Mouse (Mus musculus): ENCODE measurements around the gene Fbxl22. TPM values are rescaled to one million over a fixed set of nuclear protein-coding genes. Genes with fewer than 3 reads are reported as not detected.

Fbxl22 gene
- polyA plus RNA-seq, 1 experiment from 2014 or later = 30.8 TPM

- 70% methylated on average over 6 of the region's 6 CpGs for WGBS
- Histone ChIP-seq H3K9me3 (ENCODE audit: control insufficient read depth, low read length) (no peaks in the 10 kb centered on the region), H3K9ac (ENCODE audit: low read length) (no peak overlapping the region), H3K4me2 (replicated peaks; ENCODE audit: low read depth) (no peak overlapping the region), H3K4me1 (replicated peaks; ENCODE audit: control insufficient read depth, insufficient read depth) (peaks cover 4% of the 10 kb centered on the region; the same call in 1 of the 2 replicates), H3K27me3 (ENCODE audit: control insufficient read depth, insufficient read depth, low read length) (no peaks in the 10 kb centered on the region), H3K4me3 (ENCODE audit: low read depth, low read length) (no peak overlapping the region), H3K27ac (replicated peaks) (peak overlapping the region; percentile 49; the same call in 1 of the 2 replicates), H3K36me3 (ENCODE audit: control insufficient read depth, insufficient read depth, low read length) (peaks cover 23% of the 10 kb centered on the region)
- TF ChIP-seq CTCF (IDR thresholded peaks at IDR 0.05; ENCODE audit: low read depth) (no peak), EP300 (optimal IDR thresholded peaks at IDR 0.05) (no peak)
- ATAC-seq (ENCODE audit: low FRiP score, low TSS enrichment) (no peak), DNase-seq (ENCODE audit: low spot score) (no peak)
Observed at GRCm38 (mm10) chr9:66516296-66516940, 2.0 kb upstream of the Fbxl22 start.

GRCm38 (mm10) chr9:66515680-66516210 lies 1.4 kb upstream of the Fbxl22 start:
- Histone ChIP-seq H3K9me3 (ENCODE audit: control insufficient read depth, low read length) (no peaks in the 10 kb centered on the region), H3K4me2 (replicated peaks; ENCODE audit: low read depth) (no peak overlapping the region), H3K9ac (ENCODE audit: low read length) (no peak overlapping the region), H3K27me3 (ENCODE audit: control insufficient read depth, insufficient read depth, low read length) (no peaks in the 10 kb centered on the region), H3K4me3 (ENCODE audit: low read depth, low read length) (no peak overlapping the region), H3K4me1 (replicated peaks; ENCODE audit: control insufficient read depth, insufficient read depth) (peaks cover 4% of the 10 kb centered on the region; the same call in 1 of the 2 replicates), H3K36me3 (ENCODE audit: control insufficient read depth, insufficient read depth, low read length) (peaks cover 20% of the 10 kb centered on the region), H3K27ac (replicated peaks) (peak overlapping the region; percentile 45; the same call in 1 of the 2 replicates)
- no peak for DNase-seq (ENCODE audit: low spot score)
- 79% methylated on average over 10 of the region's 10 CpGs for WGBS
- TF ChIP-seq CTCF (IDR thresholded peaks at IDR 0.05; ENCODE audit: low read depth) (no peak), EP300 (optimal IDR thresholded peaks at IDR 0.05) (no peak)
- ATAC-seq (ENCODE audit: low FRiP score, low TSS enrichment) = no peak

- no peak overlapping the region for H3K4me2 ChIP-seq (replicated peaks; ENCODE audit: low read depth)
- no peaks in the 10 kb centered on the region for H3K27me3 ChIP-seq (ENCODE audit: control insufficient read depth, insufficient read depth, low read length)
- peak overlapping the region; percentile 98 for H3K27ac ChIP-seq (replicated peaks)
- no peak for DNase-seq (ENCODE audit: low spot score)
- TF ChIP-seq EP300 (optimal IDR thresholded peaks at IDR 0.05) = no peak
- TF ChIP-seq CTCF (IDR thresholded peaks at IDR 0.05; ENCODE audit: low read depth) = no peak
- H3K4me3 ChIP-seq (ENCODE audit: low read depth, low read length) = no peak overlapping the region
- 39% methylated on average over 2 of the region's 2 CpGs for WGBS
- peaks cover 4% of the 10 kb centered on the region; the same call in 1 of the 2 replicates for H3K4me1 ChIP-seq (replicated peaks; ENCODE audit: control insufficient read depth, insufficient read depth)
- H3K9ac ChIP-seq (ENCODE audit: low read length) = no peak overlapping the region
- ATAC-seq (ENCODE audit: low FRiP score, low TSS enrichment) = no peak
- no peaks in the 10 kb centered on the region for H3K9me3 ChIP-seq (ENCODE audit: control insufficient read depth, low read length)
- peaks cover 20% of the 10 kb centered on the region for H3K36me3 ChIP-seq (ENCODE audit: control insufficient read depth, insufficient read depth, low read length)
Observed at GRCm38 (mm10) chr9:66515115-66515514, 722 bp upstream of the Fbxl22 start.

DNA sequence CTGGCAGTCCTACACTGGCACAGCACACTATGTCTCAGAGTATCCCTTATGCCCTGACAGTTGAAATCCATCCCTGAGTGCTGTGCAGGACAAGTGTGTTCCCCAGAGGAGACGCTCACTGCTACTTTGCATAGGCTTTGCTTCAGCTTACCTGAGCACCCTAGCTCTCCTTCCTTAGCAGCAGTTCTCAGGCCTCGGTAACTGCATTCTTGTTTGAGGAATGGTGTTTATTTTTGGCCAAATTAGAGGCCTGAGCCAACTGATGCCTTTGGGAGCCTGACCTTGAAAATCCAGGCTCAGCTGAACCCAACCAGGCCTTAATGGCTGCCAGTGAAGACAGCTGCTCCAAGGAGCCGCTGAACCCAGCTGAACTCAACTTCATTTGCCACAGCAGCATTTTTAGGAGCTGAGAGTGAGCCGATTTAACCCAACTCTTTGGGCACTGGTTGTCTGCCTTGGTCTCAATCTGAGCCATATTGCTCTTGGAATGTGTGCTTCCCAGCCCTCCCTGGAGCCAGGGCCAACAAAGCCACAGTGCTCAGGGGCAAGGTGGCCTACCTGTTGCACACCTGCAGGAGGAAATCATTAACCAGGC lies 635 bp downstream of the Fbxl22 start:
- Histone ChIP-seq H3K4me2 (replicated peaks; ENCODE audit: low read depth) (peak overlapping the region; percentile 98), H3K27me3 (ENCODE audit: control insufficient read depth, insufficient read depth, low read length) (no peaks in the 10 kb centered on the region), H3K4me3 (ENCODE audit: low read depth, low read length) (peak overlapping the region; percentile 66), H3K4me1 (replicated peaks; ENCODE audit: control insufficient read depth, insufficient read depth) (peaks cover 4% of the 10 kb centered on the region; the same call in 1 of the 2 replicates), H3K27ac (replicated peaks) (peak overlapping the region; percentile 98), H3K9ac (ENCODE audit: low read length) (peak overlapping the region; percentile 38), H3K36me3 (ENCODE audit: control insufficient read depth, insufficient read depth, low read length) (peaks cover 20% of the 10 kb centered on the region), H3K9me3 (ENCODE audit: control insufficient read depth, low read length) (no peaks in the 10 kb centered on the region)
- WGBS = 59% methylated on average over 4 of the region's 4 CpGs
- DNase-seq (ENCODE audit: low spot score) (no peak), ATAC-seq (ENCODE audit: low FRiP score, low TSS enrichment) (no peak)
- TF ChIP-seq CTCF (IDR thresholded peaks at IDR 0.05; ENCODE audit: low read depth) (no peak), EP300 (optimal IDR thresholded peaks at IDR 0.05) (no peak)

DNA sequence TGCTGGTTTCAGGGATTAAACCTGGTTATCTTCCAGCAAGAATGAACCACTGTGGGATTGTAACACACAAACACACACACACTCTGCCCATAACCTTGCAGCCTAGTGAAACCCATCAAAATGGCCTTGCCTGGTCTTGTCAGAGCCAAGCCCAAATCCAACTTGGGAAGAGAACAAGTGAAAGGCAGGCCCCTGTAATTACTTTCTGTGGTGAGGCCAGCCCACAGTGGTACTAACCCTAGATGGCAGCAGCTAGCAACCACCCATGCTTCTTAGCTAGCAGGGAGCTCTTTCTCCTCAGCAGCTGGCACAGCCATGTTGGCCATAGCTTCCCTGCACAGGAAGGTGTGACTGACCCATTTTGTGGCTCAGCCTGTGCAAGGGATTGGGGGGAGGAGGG lies 1.2 kb downstream of the Fbxl22 start:
- peak overlapping the region; percentile 38; the same call in 1 of the 2 replicates for H3K9ac ChIP-seq (ENCODE audit: low read length)
- peaks cover 19% of the 10 kb centered on the region for H3K36me3 ChIP-seq (ENCODE audit: control insufficient read depth, insufficient read depth, low read length)
- H3K4me2 ChIP-seq (replicated peaks; ENCODE audit: low read depth) = peak overlapping the region; percentile 98
- peak overlapping the region; percentile 98 for H3K27ac ChIP-seq (replicated peaks)
- TF ChIP-seq EP300 (optimal IDR thresholded peaks at IDR 0.05) = no peak
- TF ChIP-seq CTCF (IDR thresholded peaks at IDR 0.05; ENCODE audit: low read depth) = peak; percentile 66
- peaks cover 4% of the 10 kb centered on the region; the same call in 1 of the 2 replicates for H3K4me1 ChIP-seq (replicated peaks; ENCODE audit: control insufficient read depth, insufficient read depth)
- no peaks in the 10 kb centered on the region for H3K9me3 ChIP-seq (ENCODE audit: control insufficient read depth, low read length)
- ATAC-seq (ENCODE audit: low FRiP score, low TSS enrichment) = no peak
- H3K27me3 ChIP-seq (ENCODE audit: control insufficient read depth, insufficient read depth, low read length) = no peaks in the 10 kb centered on the region
- DNase-seq (ENCODE audit: low spot score) = peak; percentile 36
- peak overlapping the region; percentile 66 for H3K4me3 ChIP-seq (ENCODE audit: low read depth, low read length)

- Histone ChIP-seq H3K4me3 (ENCODE audit: low read depth, low read length) (peak overlapping the region; percentile 66), H3K4me1 (replicated peaks; ENCODE audit: control insufficient read depth, insufficient read depth) (peaks cover 4% of the 10 kb centered on the region; the same call in 1 of the 2 replicates), H3K4me2 (replicated peaks; ENCODE audit: low read depth) (peak overlapping the region; percentile 98), H3K9ac (ENCODE audit: low read length) (peak overlapping the region; percentile 83), H3K27me3 (ENCODE audit: control insufficient read depth, insufficient read depth, low read length) (no peaks in the 10 kb centered on the region), H3K36me3 (ENCODE audit: control insufficient read depth, insufficient read depth, low read length) (peaks cover 15% of the 10 kb centered on the region), H3K9me3 (ENCODE audit: control insufficient read depth, low read length) (no peaks in the 10 kb centered on the region), H3K27ac (replicated peaks) (peak overlapping the region; percentile 98)
- TF ChIP-seq EP300 (optimal IDR thresholded peaks at IDR 0.05) = no peak
- peak; percentile 37; the same call in 1 of the 2 replicates for TF ChIP-seq CTCF (IDR thresholded peaks at IDR 0.05; ENCODE audit: low read depth)
- ATAC-seq (ENCODE audit: low FRiP score, low TSS enrichment) (peak; percentile 69), DNase-seq (ENCODE audit: low spot score) (peak; percentile 87)
- 2% methylated on average over 8 of the region's 8 CpGs for WGBS
Observed at GRCm38 (mm10) chr9:66512351-66512671, 2.1 kb downstream of the Fbxl22 start.
